Mouse (Mus musculus): Measurements from ENCODE around the gene Gpr62.

DNA sequence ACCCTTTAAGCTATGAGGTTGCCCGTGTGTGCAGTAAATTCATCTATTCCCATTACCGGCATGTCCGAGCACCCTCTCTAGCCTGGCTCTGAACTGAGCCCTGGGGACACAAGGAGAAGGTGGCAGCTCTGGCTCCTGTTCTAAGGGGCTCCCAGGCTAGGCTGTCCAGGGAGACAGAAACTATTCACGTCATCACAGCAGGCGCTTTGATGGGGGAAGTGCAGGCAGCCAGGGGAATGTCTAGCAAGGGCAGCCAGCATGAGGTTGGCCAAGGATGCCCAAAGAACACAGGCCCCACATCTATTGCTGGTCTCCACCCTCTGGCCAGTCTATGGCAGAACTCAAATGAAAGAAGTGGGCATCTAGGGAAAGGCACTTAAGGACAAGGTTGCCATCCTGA lies 7.8 kb downstream of the Gpr62 start:
- TF ChIP-seq CTCF (IDR thresholded peaks at IDR 0.05; ENCODE audit: control insufficient read depth, insufficient read depth, low read length) (no peak), POLR2A (IDR thresholded peaks at IDR 0.05; ENCODE audit: borderline replicate concordance, control insufficient read depth, low read depth, low read length) (no peak)
